Mouse (Mus musculus): ENCODE data around the gene Hist1h2bb. TPM values are rescaled to one million over a fixed set of nuclear protein-coding genes. Genes with fewer than 3 reads are reported as not detected.

Gene Hist1h2bb
- polyA plus RNA-seq, 1 experiment from 2014 or later, result 1.2 TPM

DNA sequence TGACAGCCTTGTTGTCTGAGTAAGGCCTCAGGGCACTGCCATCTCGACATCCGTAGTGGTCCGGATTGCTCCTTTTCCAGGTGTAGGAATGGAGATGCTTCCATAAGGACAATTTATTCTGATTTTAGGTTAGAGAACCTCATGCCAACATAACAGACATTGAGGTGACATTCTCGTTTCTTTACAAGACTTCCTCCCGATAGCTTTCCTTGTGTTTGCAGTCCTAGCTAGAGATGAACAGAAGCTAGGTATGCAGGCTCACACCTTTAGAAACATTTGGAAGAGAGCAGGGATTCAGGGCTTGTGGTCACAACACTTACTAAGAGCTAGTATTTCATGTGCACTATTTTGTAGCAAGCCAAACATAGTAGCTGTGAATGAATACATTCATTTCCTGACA, 3.3 kb upstream of the Hist1h2bb start:
- Histone ChIP-seq H3K9me3 (ENCODE audit: control insufficient read depth, low read length) (no peaks in the 10 kb centered on the region), H3K36me3 (ENCODE audit: control insufficient read depth, insufficient read depth, low read length) (no peaks in the 10 kb centered on the region), H3K27ac (replicated peaks; ENCODE audit: low read depth, low read length) (no peak overlapping the region), H3K9ac (ENCODE audit: low read depth, low read length) (no peak overlapping the region), H3K4me1 (ENCODE audit: control insufficient read depth, insufficient read depth, low read length) (peaks cover 18% of the 10 kb centered on the region), H3K27me3 (replicated peaks; ENCODE audit: control insufficient read depth, insufficient read depth, low read length) (no peaks in the 10 kb centered on the region), H3K4me3 (ENCODE audit: low read depth, low read length) (no peak overlapping the region), H3K4me2 (ENCODE audit: low read depth, low read length) (no peak overlapping the region)
- DNase-seq (ENCODE audit: low spot score), result no peak
- 73% methylated on average over 5 of the region's 5 CpGs for WGBS
- ATAC-seq (ENCODE audit: low read depth), result no peak

DNA sequence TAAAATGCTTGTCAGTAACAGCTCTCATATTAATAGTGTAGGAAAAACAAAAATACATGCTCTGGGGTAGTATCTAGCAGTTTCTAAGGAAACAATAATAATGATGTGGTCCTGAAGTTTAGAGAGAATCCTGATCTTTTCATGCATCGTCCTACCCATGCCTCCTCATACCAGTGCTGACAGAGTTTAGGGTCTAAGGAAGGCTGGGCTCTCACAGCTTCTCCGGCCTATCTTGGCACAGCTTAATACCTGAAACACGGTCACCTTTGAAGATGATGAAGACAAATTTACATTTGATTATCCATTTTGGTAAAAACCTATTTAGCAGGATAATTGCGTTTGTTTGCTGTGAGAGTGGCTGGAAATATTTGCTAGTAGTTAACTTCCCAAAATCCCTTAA, 2.6 kb upstream of the Hist1h2bb start:
- Histone ChIP-seq H3K27ac (replicated peaks; ENCODE audit: low read depth, low read length) (peak overlapping the region; percentile 100), H3K27me3 (replicated peaks; ENCODE audit: control insufficient read depth, insufficient read depth, low read length) (no peaks in the 10 kb centered on the region)

DNA sequence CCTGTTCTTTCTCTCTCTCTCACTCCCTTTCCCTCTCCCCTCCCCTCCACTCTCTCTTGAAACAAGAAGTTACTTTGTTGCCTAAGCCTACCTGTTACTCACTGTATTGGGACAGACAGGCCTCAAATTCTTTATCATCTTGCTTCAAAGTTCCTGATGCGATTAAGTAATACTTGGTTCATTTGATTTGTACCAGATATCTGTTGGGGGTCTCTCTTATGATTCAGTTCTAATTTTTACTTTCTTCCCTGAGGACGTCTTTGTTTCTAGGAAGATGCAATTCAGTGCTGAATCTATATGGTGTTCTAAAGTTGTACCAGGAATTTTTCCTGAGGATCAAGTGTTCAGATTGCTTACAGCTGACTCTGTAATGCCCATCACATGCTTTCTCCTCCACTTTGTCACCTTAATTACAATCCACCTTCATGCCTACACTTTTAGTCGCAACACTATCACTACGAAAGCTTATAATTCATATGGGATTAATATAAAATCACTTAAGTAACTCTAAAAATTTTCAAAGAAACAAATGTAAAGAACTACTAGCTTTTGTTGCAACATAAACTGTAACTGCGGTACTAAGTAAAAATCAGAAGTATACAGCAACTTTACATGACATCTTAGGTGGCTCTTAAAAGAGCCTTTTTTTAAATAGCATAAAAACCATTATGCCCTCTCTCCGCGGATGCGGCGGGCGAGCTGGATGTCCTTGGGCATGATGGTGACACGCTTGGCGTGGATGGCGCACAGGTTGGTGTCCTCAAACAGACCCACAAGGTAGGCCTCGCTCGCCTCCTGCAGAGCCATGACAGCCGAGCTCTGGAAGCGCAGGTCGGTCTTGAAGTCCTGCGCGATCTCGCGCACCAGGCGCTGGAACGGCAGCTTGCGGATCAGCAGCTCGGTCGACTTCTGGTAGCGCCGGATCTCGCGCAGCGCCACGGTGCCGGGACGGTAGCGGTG, 1.8 kb upstream of the Hist1h2bb start:
- 1% methylated on average over 17 of the region's 36 CpGs for WGBS
- peak; percentile 32 for DNase-seq (ENCODE audit: low spot score)
- peak overlapping the region; percentile 72 for H3K9ac ChIP-seq (ENCODE audit: low read depth, low read length)

More for the DNA sequence above, 2.6 kb upstream of the Hist1h2bb start:
- H3K36me3 ChIP-seq (ENCODE audit: control insufficient read depth, insufficient read depth, low read length), result no peaks in the 10 kb centered on the region
- 28% methylated on average over 4 of the region's 4 CpGs for WGBS
- H3K4me3 ChIP-seq (ENCODE audit: low read depth, low read length), result peak overlapping the region; percentile 47
- H3K4me1 ChIP-seq (ENCODE audit: control insufficient read depth, insufficient read depth, low read length), result peaks cover 18% of the 10 kb centered on the region
- H3K9me3 ChIP-seq (ENCODE audit: control insufficient read depth, low read length), result no peaks in the 10 kb centered on the region
- peak overlapping the region; percentile 84 for H3K4me2 ChIP-seq (ENCODE audit: low read depth, low read length)
- ATAC-seq (ENCODE audit: low read depth) (no peak), DNase-seq (ENCODE audit: low spot score) (no peak)
- H3K9ac ChIP-seq (ENCODE audit: low read depth, low read length), result peak overlapping the region; percentile 63

DNA sequence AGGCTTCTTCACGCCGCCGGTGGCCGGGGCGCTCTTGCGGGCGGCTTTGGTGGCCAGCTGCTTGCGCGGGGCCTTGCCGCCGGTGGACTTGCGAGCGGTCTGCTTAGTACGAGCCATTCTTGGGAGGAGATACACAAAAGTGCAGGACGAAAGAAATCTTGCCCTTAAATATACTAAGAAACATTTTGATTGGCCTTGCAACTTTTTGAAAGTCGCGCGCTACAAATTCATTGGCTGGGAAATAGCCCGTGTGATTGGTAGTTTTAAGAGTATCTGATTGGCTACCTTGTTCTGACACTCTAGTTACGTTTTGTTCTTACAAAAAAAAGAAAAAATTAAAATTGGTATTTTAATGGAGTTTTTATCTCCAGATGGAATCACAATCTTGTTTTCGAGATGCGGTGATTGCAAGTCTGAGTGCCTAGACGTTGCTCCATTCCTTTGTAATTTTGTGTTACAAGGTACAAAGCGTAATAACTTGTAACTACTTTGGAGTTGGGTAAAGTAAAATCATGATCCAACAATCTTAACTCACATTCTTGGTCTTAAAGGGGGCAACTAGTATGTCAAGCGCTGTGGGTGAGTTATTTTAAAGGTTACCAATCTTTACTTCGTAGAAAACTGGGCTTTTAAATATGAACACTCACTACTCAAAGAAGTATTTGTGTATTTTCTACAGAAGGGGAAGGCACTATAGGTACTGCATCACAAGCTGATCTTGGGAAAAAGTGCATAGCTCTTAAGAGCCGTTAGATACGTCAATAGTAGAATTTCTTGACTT, 963 bp upstream of the Hist1h2bb start, which contains the start of gene Hist1h3c:
Gene Hist1h3c, minus strand, starts transcription at position 222 of the 781 bp plus-strand sequence.
- peak within 1 kb of the TSS; percentile 72 for H3K9ac ChIP-seq (ENCODE audit: low read depth, low read length)
- peak within 1 kb of the TSS; percentile 84 for H3K4me2 ChIP-seq (ENCODE audit: low read depth, low read length)
- DNase-seq (ENCODE audit: low spot score) (peak; percentile 97), ATAC-seq (ENCODE audit: low read depth) (peak; percentile 64)
- H3K36me3 ChIP-seq (ENCODE audit: control insufficient read depth, insufficient read depth, low read length), result no peaks in the 10 kb centered on the region
- H3K9me3 ChIP-seq (ENCODE audit: control insufficient read depth, low read length), result no peaks in the 10 kb centered on the region
- peaks cover 15% of the 10 kb centered on the region for H3K4me1 ChIP-seq (ENCODE audit: control insufficient read depth, insufficient read depth, low read length)
- H3K27ac ChIP-seq (replicated peaks; ENCODE audit: low read depth, low read length), result peak within 1 kb of the TSS; percentile 100
- H3K4me3 ChIP-seq (ENCODE audit: low read depth, low read length), result peak within 1 kb of the TSS; percentile 47
- H3K27me3 ChIP-seq (replicated peaks; ENCODE audit: control insufficient read depth, insufficient read depth, low read length), result no peaks in the 10 kb centered on the region
- WGBS, result 1% methylated on average over 20 of the region's 28 CpGs

More for the DNA sequence above, 1.8 kb upstream of the Hist1h2bb start:
- peak overlapping the region; percentile 47 for H3K4me3 ChIP-seq (ENCODE audit: low read depth, low read length)
- peak overlapping the region; percentile 84 for H3K4me2 ChIP-seq (ENCODE audit: low read depth, low read length)
- peak overlapping the region; percentile 100 for H3K27ac ChIP-seq (replicated peaks; ENCODE audit: low read depth, low read length)
- no peaks in the 10 kb centered on the region for H3K9me3 ChIP-seq (ENCODE audit: control insufficient read depth, low read length)
- no peaks in the 10 kb centered on the region for H3K36me3 ChIP-seq (ENCODE audit: control insufficient read depth, insufficient read depth, low read length)
- ATAC-seq (ENCODE audit: low read depth), result no peak
- no peaks in the 10 kb centered on the region for H3K27me3 ChIP-seq (replicated peaks; ENCODE audit: control insufficient read depth, insufficient read depth, low read length)
- peaks cover 18% of the 10 kb centered on the region for H3K4me1 ChIP-seq (ENCODE audit: control insufficient read depth, insufficient read depth, low read length)

DNA sequence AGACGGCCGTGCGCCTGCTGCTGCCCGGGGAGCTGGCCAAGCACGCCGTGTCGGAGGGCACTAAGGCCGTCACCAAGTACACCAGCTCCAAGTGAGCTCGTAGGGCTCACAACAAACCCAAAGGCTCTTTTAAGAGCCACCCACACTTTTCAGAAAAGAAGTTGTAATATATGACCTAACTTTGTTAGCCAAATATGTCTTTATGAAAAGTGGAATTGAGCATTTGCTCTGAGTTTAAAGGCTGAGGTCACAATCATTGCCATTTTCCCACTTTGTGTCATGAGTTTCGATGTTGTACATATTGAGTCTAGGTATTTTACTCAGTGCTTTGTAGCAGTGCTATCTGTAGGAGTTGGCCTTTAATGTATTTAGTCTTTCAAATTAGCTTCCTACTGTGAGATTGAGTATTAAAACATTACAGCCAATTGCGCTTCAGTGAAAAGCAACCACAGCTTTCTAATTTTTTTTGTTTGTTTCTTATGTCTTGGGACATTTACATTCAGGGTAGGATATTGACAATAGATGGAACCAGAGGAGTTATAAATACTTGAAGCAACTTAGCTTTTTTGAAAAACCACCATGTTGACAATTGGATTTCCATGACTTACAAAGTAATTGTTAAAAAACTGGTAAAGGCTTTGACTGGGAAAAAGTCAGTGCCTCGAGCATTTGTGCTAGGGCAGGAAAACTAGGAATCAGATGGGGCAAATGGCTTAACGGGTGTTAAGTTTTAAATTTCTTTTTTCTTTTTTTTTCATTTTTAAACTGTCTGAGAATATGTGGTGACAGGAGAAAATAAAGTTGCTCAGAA, 752 bp downstream of the Hist1h2bb start:
- DNase-seq (ENCODE audit: low spot score) (no peak), ATAC-seq (ENCODE audit: low read depth) (no peak)
- WGBS, result 5% methylated on average over 7 of the region's 13 CpGs
- H3K9me3 ChIP-seq (ENCODE audit: control insufficient read depth, low read length), result no peaks in the 10 kb centered on the region
- peak overlapping the region; percentile 47 for H3K4me3 ChIP-seq (ENCODE audit: low read depth, low read length)
- no peaks in the 10 kb centered on the region for H3K36me3 ChIP-seq (ENCODE audit: control insufficient read depth, insufficient read depth, low read length)
- H3K4me2 ChIP-seq (ENCODE audit: low read depth, low read length), result peak overlapping the region; percentile 84
- H3K27me3 ChIP-seq (replicated peaks; ENCODE audit: control insufficient read depth, insufficient read depth, low read length), result no peaks in the 10 kb centered on the region
- H3K9ac ChIP-seq (ENCODE audit: low read depth, low read length), result peak overlapping the region; percentile 61
- peak overlapping the region; percentile 100 for H3K27ac ChIP-seq (replicated peaks; ENCODE audit: low read depth, low read length)
- H3K4me1 ChIP-seq (ENCODE audit: control insufficient read depth, insufficient read depth, low read length), result peaks cover 10% of the 10 kb centered on the region

DNA sequence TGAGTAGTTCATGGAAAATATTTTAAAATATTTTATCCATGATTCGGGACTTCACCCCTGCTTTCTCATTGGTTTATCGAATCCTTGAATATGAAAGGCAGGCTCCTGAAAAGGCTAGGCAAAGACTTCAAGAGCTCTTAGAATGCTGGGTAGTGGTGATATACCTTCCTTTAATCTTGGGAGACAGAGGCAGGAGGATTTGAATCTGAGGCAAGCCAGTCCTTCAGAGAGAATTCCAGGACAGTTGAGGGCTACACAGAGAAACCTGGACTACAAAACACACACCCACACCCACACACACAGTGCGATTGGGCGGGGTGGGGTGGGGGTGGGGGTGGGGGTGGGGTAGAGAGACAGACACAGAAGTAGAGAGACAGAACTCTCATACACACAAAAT, 1.4 kb downstream of the Hist1h2bb start:
- Histone ChIP-seq H3K4me3 (ENCODE audit: low read depth, low read length) (peak overlapping the region; percentile 47), H3K9ac (ENCODE audit: low read depth, low read length) (peak overlapping the region; percentile 61; the same call in 1 of the 2 replicates), H3K36me3 (ENCODE audit: control insufficient read depth, insufficient read depth, low read length) (no peaks in the 10 kb centered on the region), H3K27me3 (replicated peaks; ENCODE audit: control insufficient read depth, insufficient read depth, low read length) (no peaks in the 10 kb centered on the region), H3K4me2 (ENCODE audit: low read depth, low read length) (peak overlapping the region; percentile 84), H3K4me1 (ENCODE audit: control insufficient read depth, insufficient read depth, low read length) (peaks cover 12% of the 10 kb centered on the region), H3K27ac (replicated peaks; ENCODE audit: low read depth, low read length) (peak overlapping the region; percentile 100), H3K9me3 (ENCODE audit: control insufficient read depth, low read length) (no peaks in the 10 kb centered on the region)
- no peak for DNase-seq (ENCODE audit: low spot score)
- no peak for ATAC-seq (ENCODE audit: low read depth)
- WGBS, result 2% methylated on average over 4 of the region's 4 CpGs

DNA sequence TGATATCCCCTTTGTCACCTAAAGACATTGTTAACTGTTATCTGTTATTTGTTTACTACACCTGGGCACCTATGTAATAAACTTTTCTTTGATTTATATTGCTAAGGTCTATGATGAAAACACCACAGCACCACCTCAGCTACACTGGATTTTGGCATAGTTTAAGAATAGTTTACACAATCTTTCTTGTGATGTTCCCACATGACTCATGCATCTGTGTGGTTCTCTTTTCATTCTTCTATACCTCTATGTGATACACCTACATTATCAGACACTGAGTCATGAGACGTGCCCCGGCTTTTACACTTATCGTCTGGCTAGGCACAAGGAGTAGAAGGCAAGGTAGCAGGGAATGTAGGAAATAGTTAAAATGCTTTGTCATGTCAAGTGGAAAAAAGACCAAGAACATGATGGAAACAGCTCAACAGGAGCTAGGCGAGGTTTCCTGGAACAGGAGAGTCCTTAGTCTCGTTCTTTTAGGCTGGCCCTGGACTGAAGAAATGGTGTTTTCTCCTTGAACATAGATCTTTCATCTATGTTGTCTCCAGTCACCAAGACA, 3.1 kb downstream of the Hist1h2bb start:
- DNase-seq (ENCODE audit: low spot score) (no peak), ATAC-seq (ENCODE audit: low read depth) (no peak)
- Histone ChIP-seq H3K27me3 (replicated peaks; ENCODE audit: control insufficient read depth, insufficient read depth, low read length) (no peaks in the 10 kb centered on the region), H3K4me2 (ENCODE audit: low read depth, low read length) (no peak overlapping the region), H3K36me3 (ENCODE audit: control insufficient read depth, insufficient read depth, low read length) (no peaks in the 10 kb centered on the region), H3K4me1 (ENCODE audit: control insufficient read depth, insufficient read depth, low read length) (peaks cover 10% of the 10 kb centered on the region), H3K9ac (ENCODE audit: low read depth, low read length) (no peak overlapping the region), H3K27ac (replicated peaks; ENCODE audit: low read depth, low read length) (peak overlapping the region; percentile 95), H3K4me3 (ENCODE audit: low read depth, low read length) (no peak overlapping the region), H3K9me3 (ENCODE audit: control insufficient read depth, low read length) (no peaks in the 10 kb centered on the region)
- WGBS, result 95% methylated on average over 5 of the region's 5 CpGs

Data from embryonic facial prominence, embryonic 14.5 days (tissue).